Mouse (Mus musculus) intestine, embryonic 15.5 days (tissue): ENCODE results near the gene Plekho2. TPM values are rescaled to one million over a fixed set of nuclear protein-coding genes. Genes with fewer than 3 reads are reported as not detected.

ENCODE experiments used
- ATAC-seq: fragments of 200-750 bp; cut with Nextera tagmentation; 2 replicates; pipeline ENCODE4 v1.8.0; 2017; ENCODE audit warnings: moderate TSS enrichment, moderate library complexity
- H3K27ac ChIP-seq: fragments of 300-500 bp; sonication (generic); 2 replicates; pipeline ENCODE4 v1.5.1; 2015; ENCODE audit warnings: mild to moderate bottlenecking, inconsistent platforms
- H3K27me3 ChIP-seq: fragments of 300-500 bp; sonication (generic); replicated peaks from 2 replicates; pipeline ENCODE4 v1.6.1; 2015; ENCODE audit warnings: inconsistent platforms
- H3K36me3 ChIP-seq: fragments of 300-500 bp; sonication (generic); 2 replicates; pipeline ENCODE4 v1.6.1; 2015; ENCODE audit warnings: inconsistent platforms
- H3K4me1 ChIP-seq: fragments of 300-500 bp; sonication (generic); replicated peaks from 2 replicates; pipeline ENCODE4 v1.6.1; 2015; ENCODE audit warnings: inconsistent platforms
- H3K4me2 ChIP-seq: fragments of 300-500 bp; sonication (generic); replicated peaks from 2 replicates; pipeline ENCODE4 v1.6.1; 2015; ENCODE audit warnings: mild to moderate bottlenecking, inconsistent platforms
- H3K4me3 ChIP-seq: fragments of 300-500 bp; sonication (generic); replicated peaks from 2 replicates; pipeline ENCODE4 v1.5.1; 2015; ENCODE audit warnings: inconsistent platforms
- H3K9ac ChIP-seq: fragments of 300-500 bp; sonication (generic); 2 replicates; pipeline ENCODE4 v1.6.1; 2015; ENCODE audit warnings: inconsistent platforms
- H3K9me3 ChIP-seq: fragments of 300-500 bp; sonication (generic); 2 replicates; pipeline ENCODE4 v1.6.1; 2016; ENCODE audit warnings: inconsistent platforms
- WGBS: fragments of 180-500 bp; shearing (Covaris S2); methylation state at CpG from one replicate; pipeline ENCODE4 v1.1.7; 2015; 5-methylcytosine and 5-hydroxymethylcytosine counted together
- polyA plus RNA-seq: library from polyadenylated mRNA; unstranded; fragments of >200 nt; fragmentation: Nextera tagmentation; extraction: Ambion mirVana; gene quantifications from 2 replicates; pipeline ENCODE4 v1.2.1, GENCODE M21; 2015

Plekho2 gene
- polyA plus RNA-seq, 1 experiment from 2014 or later = 11.2 TPM

DNA sequence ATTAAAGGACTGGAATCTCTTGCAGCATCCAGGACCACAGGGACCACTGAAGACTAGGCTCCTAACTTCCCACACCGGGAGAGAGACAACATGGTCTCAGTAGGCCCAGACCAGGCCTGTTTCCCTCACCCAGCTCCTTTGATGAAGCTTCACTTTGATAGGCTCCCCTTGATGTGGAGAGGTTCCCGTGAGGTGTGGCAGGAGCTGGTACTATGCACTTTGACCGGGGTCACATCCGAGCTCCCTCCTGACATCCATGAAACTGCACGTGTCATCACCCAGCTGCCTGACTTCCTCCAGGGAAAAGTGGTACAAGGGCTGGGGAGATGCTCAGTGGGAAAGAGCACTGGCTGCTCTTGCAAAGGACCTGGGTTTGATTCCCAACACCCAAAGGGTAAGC, 16.8 kb downstream of the Plekho2 start:
- Histone ChIP-seq H3K9me3 (no peaks in the 10 kb centered on the region), H3K4me1 (peaks cover 17% of the 10 kb centered on the region), H3K9ac (no peak overlapping the region), H3K4me3 (no peak overlapping the region), H3K4me2 (no peak overlapping the region), H3K36me3 (0 out of 2 replicates have a peak, but pooled peaks cover 8% of the 10 kb centered on the region), H3K27ac (no peak overlapping the region), H3K27me3 (no peaks in the 10 kb centered on the region)
- no peak for ATAC-seq
- 83% methylated on average over 5 of the region's 5 CpGs for WGBS

DNA sequence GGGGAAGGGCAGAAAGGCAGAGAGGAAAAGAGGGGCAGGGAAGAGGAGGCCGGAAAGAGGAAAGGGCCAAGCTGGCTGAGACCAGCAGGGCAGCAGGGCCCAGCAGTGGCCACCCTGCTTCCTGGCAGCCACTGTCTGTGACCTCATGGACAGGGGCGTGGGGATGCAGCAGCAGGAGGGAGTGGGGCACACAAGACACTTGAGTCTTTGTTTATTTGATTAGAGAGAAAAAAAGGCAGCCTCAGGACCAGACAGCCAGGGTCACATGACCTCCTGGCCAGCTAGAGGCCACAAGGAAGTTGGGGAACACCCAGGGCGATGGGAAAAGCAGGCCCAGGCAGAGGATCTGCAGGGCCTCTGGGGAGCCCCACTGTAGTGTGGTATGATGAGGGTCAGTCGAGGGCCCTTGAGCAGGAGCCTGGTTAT, 17.7 kb downstream of the Plekho2 start:
- no peaks in the 10 kb centered on the region for H3K9me3 ChIP-seq
- 0 out of 2 replicates have a peak, but pooled peaks cover 8% of the 10 kb centered on the region for H3K36me3 ChIP-seq
- 31% methylated on average over 4 of the region's 4 CpGs for WGBS
- H3K4me3 ChIP-seq = no peak overlapping the region
- ATAC-seq = peak; percentile 39; the same call in 1 of the 2 replicates
- 0 out of 2 replicates have a peak overlapping the region, but pooled peaks have one; percentile 10 for H3K9ac ChIP-seq
- H3K4me1 ChIP-seq = peaks cover 17% of the 10 kb centered on the region
- H3K4me2 ChIP-seq = no peak overlapping the region
- no peaks in the 10 kb centered on the region for H3K27me3 ChIP-seq
- H3K27ac ChIP-seq = peak overlapping the region; percentile 52

DNA sequence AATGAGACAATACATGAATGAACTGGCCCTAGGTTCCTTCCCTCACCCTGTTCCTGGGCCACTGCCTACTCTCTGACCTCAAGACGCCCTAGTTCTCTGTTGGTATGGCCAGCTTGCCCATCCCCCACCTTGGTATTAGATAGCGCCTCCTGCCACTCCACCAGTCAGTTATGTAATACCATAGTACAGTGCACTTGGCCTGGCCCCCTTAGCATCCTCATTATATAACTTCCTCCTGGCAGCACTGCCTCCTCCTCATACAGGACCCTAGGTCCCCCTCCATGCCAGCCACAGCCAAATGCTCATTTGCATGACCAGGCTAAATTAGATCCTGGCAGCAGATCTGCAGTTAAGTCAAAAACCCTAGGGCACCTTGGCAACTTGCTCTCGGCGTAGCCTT, 18.8 kb downstream of the Plekho2 start:
- Histone ChIP-seq H3K4me1 (peaks cover 17% of the 10 kb centered on the region), H3K27ac (no peak overlapping the region), H3K9me3 (no peaks in the 10 kb centered on the region), H3K9ac (no peak overlapping the region), H3K4me2 (no peak overlapping the region), H3K4me3 (no peak overlapping the region), H3K36me3 (0 out of 2 replicates have a peak, but pooled peaks cover 8% of the 10 kb centered on the region), H3K27me3 (no peaks in the 10 kb centered on the region)
- ATAC-seq = no peak
- WGBS = 92% methylated on average over 4 of the region's 4 CpGs

DNA sequence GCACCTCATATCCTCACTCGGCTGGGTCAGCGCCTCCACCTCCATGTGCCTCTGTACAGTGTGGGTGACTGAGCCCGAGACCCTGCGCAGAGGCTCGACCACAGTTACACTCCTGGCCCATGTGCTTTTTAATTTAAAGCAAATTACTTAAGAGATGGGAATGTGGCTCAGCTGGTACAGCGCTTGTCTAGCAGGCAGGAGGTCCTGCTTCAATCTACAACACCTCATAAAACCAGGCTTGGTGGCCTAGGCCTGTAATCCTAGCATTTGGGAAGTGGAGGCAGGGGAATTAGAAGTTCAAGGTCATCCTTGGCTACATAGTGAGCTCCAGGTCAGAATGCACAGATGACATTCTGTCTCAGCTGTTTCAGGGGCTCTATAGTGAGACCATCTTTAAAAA, 21.0 kb downstream of the Plekho2 start:
- peaks cover 32% of the 10 kb centered on the region for H3K4me1 ChIP-seq
- no peak for ATAC-seq
- 92% methylated on average over 6 of the region's 6 CpGs for WGBS

DNA sequence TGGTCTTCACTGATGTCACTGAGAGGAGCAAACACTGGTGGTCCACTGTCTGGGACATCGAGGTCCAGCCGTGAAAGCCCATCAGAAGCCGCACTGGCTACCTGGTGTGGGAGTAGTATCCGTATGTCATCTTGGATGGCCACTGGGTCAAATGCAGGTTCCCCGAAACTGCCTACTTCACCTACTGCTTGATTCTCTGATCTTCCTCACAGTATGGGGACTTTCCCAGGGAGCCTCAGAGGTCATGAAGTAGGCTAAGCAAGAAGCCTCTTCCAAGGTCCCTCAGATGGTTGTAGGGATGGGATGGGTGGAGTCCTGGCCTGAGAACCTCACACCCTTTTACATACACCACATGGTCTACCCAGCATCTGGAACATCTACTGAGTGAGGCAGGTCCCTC, 22.9 kb downstream of the Plekho2 start:
- Histone ChIP-seq H3K9me3 (no peaks in the 10 kb centered on the region), H3K27me3 (no peaks in the 10 kb centered on the region), H3K4me1 (peaks cover 23% of the 10 kb centered on the region), H3K4me3 (no peak overlapping the region), H3K4me2 (no peak overlapping the region), H3K27ac (no peak overlapping the region), H3K9ac (no peak overlapping the region), H3K36me3 (0 out of 2 replicates have a peak, but pooled peaks cover 2% of the 10 kb centered on the region)
- no peak for ATAC-seq
- WGBS = 94% methylated on average over 5 of the region's 5 CpGs

More for the DNA sequence above, 21.0 kb downstream of the Plekho2 start:
- Histone ChIP-seq H3K9ac (no peak overlapping the region), H3K9me3 (no peaks in the 10 kb centered on the region), H3K27me3 (no peaks in the 10 kb centered on the region), H3K4me2 (no peak overlapping the region), H3K4me3 (no peak overlapping the region), H3K27ac (no peak overlapping the region), H3K36me3 (0 out of 2 replicates have a peak, but pooled peaks cover 8% of the 10 kb centered on the region)

DNA sequence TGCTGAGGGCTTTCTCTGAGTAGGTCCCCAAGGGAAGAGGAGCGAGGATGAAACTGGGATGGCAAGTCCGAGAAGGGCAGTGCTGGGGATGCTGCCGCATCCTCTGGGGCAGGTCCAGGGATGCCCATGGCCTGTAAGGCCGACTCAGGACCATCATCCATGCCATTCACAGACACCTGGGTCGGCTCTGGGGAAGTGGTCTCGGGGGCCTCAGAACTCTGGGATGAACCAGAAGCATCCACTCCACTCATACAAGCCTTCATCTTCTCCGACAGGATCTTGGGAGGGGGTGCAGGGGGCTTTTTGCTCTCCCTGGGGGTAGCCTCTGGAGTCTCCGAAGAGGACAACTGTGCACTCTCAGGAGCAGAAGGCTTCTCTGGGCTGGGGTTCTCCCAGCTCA, 23.5 kb downstream of the Plekho2 start:
- H3K27ac ChIP-seq = no peak overlapping the region

DNA sequence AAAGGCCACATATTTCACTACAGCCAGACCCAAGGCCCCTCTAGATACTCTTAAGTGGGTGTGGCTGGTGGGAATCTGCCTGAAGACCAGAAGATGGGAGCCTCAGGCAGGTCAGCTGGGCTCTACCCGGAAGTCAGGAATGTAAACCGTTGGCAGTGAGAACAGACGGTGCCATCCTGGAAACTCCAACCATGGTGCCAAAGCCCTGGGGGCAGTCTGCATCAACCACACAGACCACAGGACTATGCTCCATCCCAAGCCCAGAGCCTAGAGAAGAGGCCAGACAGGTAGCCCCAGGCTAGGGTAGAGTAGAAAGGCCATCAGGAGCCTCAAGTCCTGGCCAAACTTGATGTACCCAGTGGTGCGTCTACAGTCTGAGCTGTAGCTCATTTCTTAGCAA, 24.2 kb downstream of the Plekho2 start:
- no peak overlapping the region for H3K9ac ChIP-seq
- WGBS = 69% methylated on average over 4 of the region's 4 CpGs

More for the DNA sequence above, 23.5 kb downstream of the Plekho2 start:
- H3K9me3 ChIP-seq = no peaks in the 10 kb centered on the region
- no peak overlapping the region for H3K9ac ChIP-seq
- ATAC-seq = no peak
- no peaks in the 10 kb centered on the region for H3K27me3 ChIP-seq
- WGBS = 93% methylated on average over 8 of the region's 8 CpGs
- no peak overlapping the region for H3K4me2 ChIP-seq
- H3K4me3 ChIP-seq = no peak overlapping the region
- H3K36me3 ChIP-seq = no peaks in the 10 kb centered on the region
- H3K4me1 ChIP-seq = peaks cover 22% of the 10 kb centered on the region

DNA sequence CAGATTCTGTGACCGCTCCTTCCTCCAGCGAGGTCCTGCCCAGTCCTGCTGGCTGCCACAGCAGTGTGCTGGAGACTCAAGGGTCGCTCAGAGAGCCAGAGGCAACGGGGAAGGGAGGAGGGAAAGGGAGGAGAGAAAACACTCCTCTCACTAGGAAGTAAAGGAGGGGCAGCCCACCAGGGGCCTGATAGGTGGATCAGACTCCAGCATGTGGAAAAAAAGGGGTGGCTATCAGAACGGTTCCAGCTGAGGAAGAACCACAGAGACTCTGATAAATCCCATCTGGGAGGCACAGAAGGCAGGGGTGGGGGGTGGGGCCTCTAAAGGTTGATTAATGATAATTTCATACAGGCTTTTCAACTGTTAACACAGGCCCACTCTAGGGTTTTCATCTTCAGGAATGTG, 24.8 kb downstream of the Plekho2 start:
- Histone ChIP-seq H3K9me3 (no peaks in the 10 kb centered on the region), H3K9ac (peak overlapping the region; percentile 17; the same call in 1 of the 2 replicates), H3K4me2 (peak overlapping the region; percentile 24; the same call in 1 of the 2 replicates), H3K4me3 (no peak overlapping the region), H3K27me3 (no peaks in the 10 kb centered on the region), H3K4me1 (peaks cover 25% of the 10 kb centered on the region), H3K27ac (peak overlapping the region; percentile 88), H3K36me3 (no peaks in the 10 kb centered on the region)
- 9% methylated on average over 5 of the region's 5 CpGs for WGBS
- peak; percentile 84 for ATAC-seq

More for the DNA sequence above, 24.2 kb downstream of the Plekho2 start:
- H3K27ac ChIP-seq = peak overlapping the region; percentile 88
- peaks cover 24% of the 10 kb centered on the region for H3K4me1 ChIP-seq
- no peaks in the 10 kb centered on the region for H3K27me3 ChIP-seq
- H3K9me3 ChIP-seq = no peaks in the 10 kb centered on the region
- H3K4me2 ChIP-seq = no peak overlapping the region
- no peaks in the 10 kb centered on the region for H3K36me3 ChIP-seq
- H3K4me3 ChIP-seq = no peak overlapping the region
- no peak for ATAC-seq

DNA sequence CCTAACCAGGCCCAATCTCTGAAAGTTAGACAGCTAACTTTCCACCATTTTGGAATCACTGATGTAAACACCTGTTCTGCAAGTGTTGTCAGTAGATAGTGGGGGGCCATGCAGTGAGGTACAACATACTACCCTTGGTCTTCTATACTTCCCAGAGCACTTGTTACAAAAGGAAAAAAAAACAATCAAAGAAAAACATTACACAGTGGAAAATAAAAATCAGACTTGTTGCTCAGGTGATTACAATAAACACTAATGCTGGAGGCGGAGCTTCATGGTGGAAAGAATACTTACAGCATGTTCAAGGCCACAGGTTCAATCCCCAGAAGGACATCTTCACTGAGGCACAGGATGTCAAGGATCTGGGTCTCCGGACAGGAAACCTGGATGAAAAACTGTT, 27.1 kb downstream of the Plekho2 start:
- no peak overlapping the region for H3K9ac ChIP-seq
- H3K4me2 ChIP-seq = no peak overlapping the region
- ATAC-seq = no peak
- H3K36me3 ChIP-seq = no peaks in the 10 kb centered on the region
- no peaks in the 10 kb centered on the region for H3K27me3 ChIP-seq
- no peak overlapping the region for H3K4me3 ChIP-seq
- 92% methylated on average over 2 of the region's 2 CpGs for WGBS
- peaks cover 25% of the 10 kb centered on the region for H3K4me1 ChIP-seq
- H3K9me3 ChIP-seq = no peaks in the 10 kb centered on the region
- no peak overlapping the region for H3K27ac ChIP-seq

DNA sequence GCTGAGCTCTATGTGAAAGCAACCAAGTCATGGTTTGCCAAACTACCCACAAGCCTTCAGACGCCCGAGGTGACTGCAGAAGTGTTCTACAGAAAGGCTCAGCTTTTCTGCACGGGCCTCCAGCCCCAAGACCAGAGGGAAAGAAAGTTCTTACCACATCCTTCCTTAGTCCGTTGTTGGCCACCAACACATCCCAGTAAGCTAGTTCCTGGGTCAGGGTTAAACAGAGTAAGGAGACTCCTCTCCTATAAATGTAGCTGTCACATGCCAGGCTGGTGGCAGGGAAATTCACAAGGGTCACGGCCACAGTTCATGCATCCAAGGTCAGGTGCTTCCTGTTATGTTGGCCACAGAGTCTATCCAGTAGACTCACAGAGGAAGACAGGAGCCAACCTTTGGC, 27.7 kb downstream of the Plekho2 start:
- WGBS = 79% methylated on average over 5 of the region's 5 CpGs
- no peaks in the 10 kb centered on the region for H3K36me3 ChIP-seq
- no peak overlapping the region for H3K4me2 ChIP-seq
- H3K4me1 ChIP-seq = peaks cover 25% of the 10 kb centered on the region
- H3K27ac ChIP-seq = no peak overlapping the region
- H3K9ac ChIP-seq = no peak overlapping the region
- no peaks in the 10 kb centered on the region for H3K27me3 ChIP-seq
- H3K9me3 ChIP-seq = no peaks in the 10 kb centered on the region
- H3K4me3 ChIP-seq = no peak overlapping the region
- no peak for ATAC-seq

DNA sequence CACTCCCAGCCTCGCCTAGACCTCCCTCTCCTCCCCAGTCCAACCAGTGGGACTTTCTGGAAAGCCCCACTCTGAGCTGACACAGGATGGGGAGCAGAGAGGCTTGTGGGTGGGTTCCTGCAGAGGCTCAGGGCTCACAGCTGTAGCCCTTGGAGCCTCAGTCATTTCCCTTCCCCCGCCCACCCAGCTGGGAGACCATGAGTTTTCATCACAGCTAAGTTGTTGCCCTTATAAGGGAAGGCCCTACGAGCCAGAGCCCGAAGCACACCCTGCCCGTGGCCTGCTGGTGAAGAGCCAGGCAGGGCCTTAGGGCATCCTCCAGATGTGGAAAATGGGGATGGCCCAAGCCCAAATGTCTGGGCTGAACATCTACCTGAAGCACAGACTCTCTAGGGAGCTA, 28.8 kb downstream of the Plekho2 start:
- peaks cover 25% of the 10 kb centered on the region for H3K4me1 ChIP-seq
- no peaks in the 10 kb centered on the region for H3K27me3 ChIP-seq
- no peak overlapping the region for H3K9ac ChIP-seq
- H3K4me3 ChIP-seq = no peak overlapping the region
- ATAC-seq = peak; percentile 90
- peak overlapping the region; percentile 97 for H3K27ac ChIP-seq
- WGBS = 18% methylated on average over 5 of the region's 5 CpGs
- H3K9me3 ChIP-seq = no peaks in the 10 kb centered on the region
- no peak overlapping the region for H3K4me2 ChIP-seq
- H3K36me3 ChIP-seq = no peaks in the 10 kb centered on the region

DNA sequence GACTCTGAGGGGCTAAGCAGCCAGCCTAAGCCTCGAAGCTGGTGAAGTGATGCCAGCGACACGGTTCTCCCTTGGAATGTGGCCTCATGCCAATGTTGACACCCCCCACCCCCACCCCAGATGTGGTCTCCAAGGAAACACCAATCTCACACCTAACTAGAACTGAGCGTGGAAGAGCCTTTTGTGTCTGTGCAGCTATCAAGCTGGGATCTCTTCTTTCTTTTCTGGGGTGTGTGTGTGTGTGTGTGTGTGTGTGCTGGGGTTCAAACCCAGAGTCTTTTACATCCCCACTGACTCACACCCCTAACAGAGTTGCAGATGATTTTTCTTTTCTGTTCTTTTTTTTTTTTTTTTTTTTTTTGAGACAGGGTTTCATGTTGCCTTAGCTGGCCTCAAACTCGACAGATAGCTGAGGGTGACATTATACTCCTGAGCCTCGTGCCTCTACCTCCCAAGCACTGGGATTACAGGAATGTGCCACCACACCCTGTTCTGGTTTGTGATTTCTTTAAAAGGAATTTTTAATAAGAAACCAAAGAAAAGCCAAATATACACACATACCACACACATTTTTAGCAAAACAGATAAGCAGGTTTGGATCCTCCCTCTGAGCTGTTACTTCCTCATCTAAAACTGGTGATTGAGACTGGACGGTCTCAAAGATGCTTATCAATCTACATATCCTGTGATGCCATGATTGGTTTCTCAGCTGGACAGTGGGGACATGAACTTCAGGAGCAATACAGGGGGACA, 29.6 kb downstream of the Plekho2 start:
- 33% methylated on average over 7 of the region's 7 CpGs for WGBS
- Histone ChIP-seq H3K4me2 (no peak overlapping the region), H3K9ac (no peak overlapping the region)

DNA sequence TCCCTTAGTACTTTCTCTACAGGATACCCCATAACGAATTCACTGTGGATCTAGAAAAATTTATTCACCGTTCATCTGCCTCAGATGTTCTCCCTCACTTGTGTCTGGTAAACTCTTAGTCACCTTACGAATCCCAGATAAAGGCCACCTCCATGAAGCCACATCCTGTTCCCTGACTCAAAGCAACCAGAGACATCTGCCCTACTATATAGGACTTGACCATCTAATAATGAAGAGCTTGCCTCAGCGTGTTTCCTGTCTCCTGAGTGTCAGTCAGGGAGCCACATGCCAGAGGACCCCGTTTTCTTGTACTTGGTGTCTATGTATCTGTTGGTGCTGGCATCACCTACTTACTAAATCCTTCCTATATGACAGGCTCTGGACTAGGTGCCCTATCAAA, 30.2 kb downstream of the Plekho2 start:
- H3K27ac ChIP-seq = peak overlapping the region; percentile 97; the same call in 1 of the 2 replicates
- 82% methylated on average over 5 of the region's 5 CpGs for WGBS
- H3K4me1 ChIP-seq = peaks cover 18% of the 10 kb centered on the region

More for the DNA sequence above, 29.6 kb downstream of the Plekho2 start:
- no peak overlapping the region for H3K4me3 ChIP-seq
- H3K27me3 ChIP-seq = no peaks in the 10 kb centered on the region
- peaks cover 22% of the 10 kb centered on the region for H3K4me1 ChIP-seq
- no peak for ATAC-seq
- H3K9me3 ChIP-seq = no peaks in the 10 kb centered on the region
- no peaks in the 10 kb centered on the region for H3K36me3 ChIP-seq
- peak overlapping the region; percentile 97 for H3K27ac ChIP-seq

More for the DNA sequence above, 30.2 kb downstream of the Plekho2 start:
- H3K9me3 ChIP-seq = no peaks in the 10 kb centered on the region
- no peak for ATAC-seq
- H3K9ac ChIP-seq = no peak overlapping the region
- no peaks in the 10 kb centered on the region for H3K27me3 ChIP-seq
- no peaks in the 10 kb centered on the region for H3K36me3 ChIP-seq
- no peak overlapping the region for H3K4me2 ChIP-seq
- H3K4me3 ChIP-seq = no peak overlapping the region
